Mouse (Mus musculus) NIH3T3 (cell line): ENCODE data around the gene Atxn7l1.
"Not testable (repeated sequence)": the region's sequence is repeated elsewhere in the genome, so short reads cannot be mapped to it uniquely, and the experiment has no call there.

Experiments
- DNase-seq: peaks from one replicate; pipeline ENCODE4 v3.0.0-alpha.2; 2012; ENCODE audit warnings: low read depth

Atxn7l1 gene

GRCm38 (mm10) chr12:33153131-33153530 lies 5.6 kb downstream of the Atxn7l1 start:
- DNase-seq, result no peak

GRCm38 (mm10) chr12:33153850-33154249 lies 6.4 kb downstream of the Atxn7l1 start:
- no peak for DNase-seq

- DNase-seq, result peak; percentile 73
These were observed 7.2 kb downstream of the Atxn7l1 start for GRCm38 (mm10) chr12:33154732-33155131.

GRCm38 (mm10) chr12:33156334-33157018 lies 9.0 kb downstream of the Atxn7l1 start:
- no peak for DNase-seq

GRCm38 (mm10) chr12:33158256-33158655 lies 10.8 kb downstream of the Atxn7l1 start:
- DNase-seq, result no peak

GRCm38 (mm10) chr12:33160406-33160805 lies 12.9 kb downstream of the Atxn7l1 start:
- DNase-seq, result no peak

GRCm38 (mm10) chr12:33162541-33162940 lies 15.0 kb downstream of the Atxn7l1 start:
- DNase-seq, result no peak

GRCm38 (mm10) chr12:33164019-33164418 lies 16.5 kb downstream of the Atxn7l1 start:
- DNase-seq, result not testable (repeated sequence)

GRCm38 (mm10) chr12:33166712-33167111 lies 19.2 kb downstream of the Atxn7l1 start:
- no peak for DNase-seq

GRCm38 (mm10) chr12:33167545-33167944 lies 20.1 kb downstream of the Atxn7l1 start:
- DNase-seq, result no peak

- no peak for DNase-seq
These were observed 21.0 kb downstream of the Atxn7l1 start for GRCm38 (mm10) chr12:33168491-33168890.

- peak; percentile 14 for DNase-seq
These were observed 22.4 kb downstream of the Atxn7l1 start for GRCm38 (mm10) chr12:33169777-33170494.

GRCm38 (mm10) chr12:33170822-33171221 lies 23.3 kb downstream of the Atxn7l1 start:
- DNase-seq, result peak; percentile 26

- DNase-seq, result no peak
These were observed 25.4 kb downstream of the Atxn7l1 start for GRCm38 (mm10) chr12:33172926-33173325.

GRCm38 (mm10) chr12:33173720-33174141 lies 26.2 kb downstream of the Atxn7l1 start:
- DNase-seq, result no peak

GRCm38 (mm10) chr12:33174171-33174570 lies 26.7 kb downstream of the Atxn7l1 start:
- DNase-seq, result no peak

- DNase-seq, result no peak
These were observed 27.3 kb downstream of the Atxn7l1 start for GRCm38 (mm10) chr12:33174675-33175357.

- peak; percentile 51 for DNase-seq
These were observed 28.4 kb downstream of the Atxn7l1 start for GRCm38 (mm10) chr12:33175621-33176554.

- peak; percentile 39 for DNase-seq
These were observed 29.0 kb downstream of the Atxn7l1 start for GRCm38 (mm10) chr12:33176555-33176900.

- DNase-seq, result peak; percentile 72
These were observed 32.9 kb downstream of the Atxn7l1 start for GRCm38 (mm10) chr12:33180421-33180820.

GRCm38 (mm10) chr12:33181875-33182274 lies 34.4 kb downstream of the Atxn7l1 start:
- peak; percentile 56 for DNase-seq
